Mouse (Mus musculus): ENCODE measurements at regions not wholly inside any gene's neighbourhood (a gene's known extent, or its start where the extent isn't known, plus 50 kb on each side); places are given as distances from the start of the nearest gene placed in this dataset.

DNA sequence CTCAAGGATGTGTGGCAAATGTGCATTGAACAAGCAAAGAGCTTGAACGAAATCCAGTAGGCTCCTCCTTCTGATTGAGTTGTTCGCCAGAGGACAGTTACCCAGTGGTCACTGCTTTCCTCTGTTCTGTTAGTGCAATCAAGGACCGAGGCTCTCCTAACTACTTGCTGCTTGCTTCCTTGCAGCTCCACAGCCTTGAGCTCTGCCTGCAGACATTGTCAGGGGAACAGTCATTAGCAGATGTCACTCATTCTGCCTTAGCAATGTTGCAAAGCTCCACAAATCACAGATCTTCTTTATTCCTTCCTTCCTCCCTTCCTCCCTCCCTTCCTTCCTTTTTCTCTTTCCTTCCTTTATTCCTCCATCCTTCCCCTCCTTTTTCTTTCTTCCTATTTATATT is 108.2 kb upstream of the Spats2l start:
- no peak for DNase-seq

- no peak for DNase-seq
Observed at GRCm38 (mm10) chr1:57666179-57666693, 107.7 kb upstream of the Spats2l start.

DNA sequence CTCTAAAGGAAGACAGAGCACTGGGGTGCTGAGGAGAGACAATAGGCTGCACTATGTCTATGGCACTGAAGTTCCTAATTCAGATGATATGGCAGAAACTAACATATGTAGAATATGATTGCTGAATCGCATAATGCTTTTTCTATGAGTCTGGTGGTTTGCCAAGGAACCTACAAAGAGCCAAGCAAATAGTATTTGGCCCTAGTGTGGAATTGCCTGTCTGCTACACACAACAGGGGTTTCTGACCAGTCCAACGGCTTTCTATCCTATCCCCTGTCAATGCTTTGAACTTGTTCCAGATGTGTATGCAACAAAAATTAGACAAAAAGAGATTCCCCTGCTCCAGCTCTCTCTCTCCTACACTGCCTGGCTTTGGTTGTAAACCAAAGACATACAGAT is 100.5 kb upstream of the Spats2l start:
- DNase-seq = no peak

DNA sequence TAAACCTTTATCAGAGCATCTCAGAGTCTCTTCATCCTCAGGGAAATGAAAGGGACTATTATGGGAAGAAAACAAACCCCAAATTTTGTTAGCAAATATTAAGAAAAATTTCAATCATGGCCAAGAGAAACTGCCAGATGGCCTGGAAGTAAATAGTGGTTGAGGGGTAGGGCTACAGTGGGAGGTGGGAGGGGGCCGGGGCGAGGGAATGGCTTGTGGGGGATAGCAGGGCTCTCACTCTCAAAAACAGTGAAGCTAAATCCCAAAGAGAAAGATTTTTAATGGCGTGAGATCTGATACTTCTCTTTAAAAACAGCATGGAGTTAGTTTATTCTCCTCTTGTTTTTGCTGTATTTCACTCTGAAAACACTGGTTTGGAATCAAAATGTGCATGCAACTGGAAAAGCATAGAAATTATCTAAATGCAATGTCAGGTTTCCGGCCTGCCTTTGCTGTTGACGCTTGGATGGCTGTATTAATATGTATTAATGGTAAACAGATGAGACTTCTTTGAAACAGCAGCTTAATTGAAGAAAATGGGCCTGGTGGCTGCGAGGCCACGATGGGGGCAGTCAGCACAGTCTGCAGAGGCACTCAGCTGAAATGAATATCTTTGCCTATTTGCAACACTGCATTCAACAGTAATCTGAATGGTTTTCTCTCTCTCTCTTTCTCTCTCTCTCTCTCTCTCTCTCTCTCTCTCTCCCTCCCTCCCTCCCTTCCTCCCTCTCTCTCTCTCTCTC is 99.8 kb upstream of the Spats2l start:
- DNase-seq = no peak

GRCm38 (mm10) chr1:57684387-57685162 is 89.4 kb upstream of the Spats2l start:
- no peak for DNase-seq

- no peak for DNase-seq
Observed at GRCm38 (mm10) chr1:57689253-57689652, 84.7 kb upstream of the Spats2l start.

- no peak for DNase-seq
Observed at GRCm38 (mm10) chr1:57707906-57708305, 66.1 kb upstream of the Spats2l start.

- no peak for DNase-seq
Observed at GRCm38 (mm10) chr1:57712916-57713503, 61.0 kb upstream of the Spats2l start.

GRCm38 (mm10) chr1:57717139-57717800 is 56.7 kb upstream of the Spats2l start:
- DNase-seq = no peak

DNA sequence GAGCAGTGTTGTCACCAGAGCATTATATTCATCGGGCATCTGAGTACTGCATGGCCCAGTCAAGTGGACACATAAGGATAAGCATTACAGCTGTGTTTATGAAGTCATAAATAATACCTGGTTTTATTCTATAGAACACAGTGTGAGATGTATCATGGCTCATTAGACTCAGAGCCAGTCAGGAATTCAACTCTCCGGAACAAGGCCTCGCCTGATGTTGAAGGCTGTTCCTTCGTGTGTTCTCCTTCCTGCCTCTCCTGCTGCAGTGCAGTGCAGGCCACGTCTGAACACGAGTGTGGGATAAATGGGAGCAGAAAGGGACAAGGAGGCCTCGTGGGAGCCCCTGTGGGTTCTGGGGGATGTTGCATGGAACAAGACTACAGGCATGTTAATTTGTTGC is 55.6 kb upstream of the Spats2l start:
- DNase-seq = no peak

Measured in layer of hippocampus, postnatal 36 days (tissue).